Mouse (Mus musculus) heart, embryonic 10.5 days (tissue): ENCODE results near the gene Camk2d. TPM values are rescaled to one million over a fixed set of nuclear protein-coding genes. Genes with fewer than 3 reads are reported as not detected.

Source experiments
- DNase-seq: peaks from one replicate; pipeline ENCODE4 v3.0.0-alpha.2; 2017; ENCODE audit warnings: low spot score
- H3K27ac ChIP-seq: fragments of 300-500 bp; sonication (generic); 2 replicates; pipeline ENCODE4 v1.5.1; 2016; ENCODE audit warnings: mild to moderate bottlenecking
- H3K27me3 ChIP-seq: fragments of 300-500 bp; sonication (generic); 2 replicates; pipeline ENCODE4 v1.6.1; 2016; ENCODE audit warnings: mild to moderate bottlenecking; ENCODE audit not compliant: poor library complexity, insufficient read depth, severe bottlenecking
- H3K36me3 ChIP-seq: fragments of 300-500 bp; sonication (generic); 2 replicates; pipeline ENCODE4 v1.6.1; 2016; ENCODE audit warnings: mild to moderate bottlenecking, moderate library complexity
- H3K4me1 ChIP-seq: fragments of 300-500 bp; sonication (generic); 2 replicates; pipeline ENCODE4 v1.6.1; 2016; ENCODE audit warnings: mild to moderate bottlenecking
- H3K4me3 ChIP-seq: fragments of 300-500 bp; sonication (generic); 2 replicates; pipeline ENCODE4 v1.5.1; 2016; ENCODE audit warnings: mild to moderate bottlenecking, moderate library complexity
- H3K9me3 ChIP-seq: fragments of 300-500 bp; sonication (generic); 2 replicates; pipeline ENCODE4 v1.6.1; 2016; ENCODE audit warnings: mild to moderate bottlenecking, moderate library complexity
- WGBS: fragments of 180-500 bp; shearing (Covaris S2); methylation state at CpG from one replicate; pipeline ENCODE4 v1.1.7; 2016; 5-methylcytosine and 5-hydroxymethylcytosine counted together
- polyA plus RNA-seq: library from polyadenylated mRNA; unstranded; fragments of >200 nt; fragmentation: Nextera tagmentation; extraction: Ambion mirVana; gene quantifications from 2 replicates; pipeline ENCODE4 v1.2.1, GENCODE M21; 2016

The Camk2d gene
- polyA plus RNA-seq, 1 experiment from 2014 or later: 58.0 TPM

DNA sequence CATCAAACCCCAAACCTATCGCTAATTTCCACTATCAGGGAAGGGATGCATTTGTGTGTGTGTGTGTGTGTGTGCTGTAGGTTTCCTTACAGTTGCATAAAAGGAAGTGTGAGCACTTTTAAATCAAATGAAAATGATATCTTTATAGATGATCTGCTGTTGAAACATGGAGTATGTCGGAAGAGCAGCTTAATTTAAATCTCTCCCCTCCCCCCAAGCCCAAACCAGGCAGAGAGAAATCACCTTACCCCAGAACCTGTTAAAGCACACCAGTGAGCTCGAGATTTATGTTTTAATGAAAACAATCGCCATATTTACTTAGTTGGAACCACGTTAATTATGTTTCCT is 2.2 kb downstream of the Camk2d start:
- under 1% methylated on average over 5 of the region's 5 CpGs for WGBS
- no peaks in the 10 kb centered on the region for H3K27me3 ChIP-seq
- H3K36me3 ChIP-seq: peaks cover 23% of the 10 kb centered on the region
- 0 out of 2 replicates have a peak, but pooled peaks cover 3% of the 10 kb centered on the region for H3K4me1 ChIP-seq
- no peak for DNase-seq
- no peaks in the 10 kb centered on the region for H3K9me3 ChIP-seq
- peak overlapping the region; percentile 97 for H3K27ac ChIP-seq
- peak overlapping the region; percentile 84 for H3K4me3 ChIP-seq

DNA sequence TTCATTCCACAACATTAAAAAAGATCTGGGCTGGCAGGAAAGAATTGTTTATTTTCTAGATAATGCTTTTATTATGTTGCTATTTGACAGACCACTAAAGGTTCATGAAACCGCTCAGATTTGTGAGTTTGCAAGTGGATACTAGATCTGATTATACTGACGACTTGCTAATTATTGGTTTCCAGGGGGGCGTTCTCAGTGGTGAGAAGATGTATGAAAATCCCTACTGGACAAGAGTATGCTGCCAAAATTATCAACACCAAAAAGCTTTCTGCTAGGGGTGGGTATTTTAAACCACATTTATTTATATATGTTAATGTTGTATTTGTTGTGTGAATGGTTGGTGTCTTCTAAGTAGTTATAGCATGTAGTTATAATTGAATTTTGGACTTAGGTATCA is 2.8 kb downstream of the Camk2d start:
- Histone ChIP-seq H3K9me3 (no peaks in the 10 kb centered on the region), H3K27ac (no peak overlapping the region), H3K4me3 (peak overlapping the region; percentile 84), H3K4me1 (0 out of 2 replicates have a peak, but pooled peaks cover 3% of the 10 kb centered on the region), H3K27me3 (no peaks in the 10 kb centered on the region), H3K36me3 (peaks cover 23% of the 10 kb centered on the region)
- WGBS: 48% methylated on average over 3 of the region's 3 CpGs
- no peak for DNase-seq

- no peak for DNase-seq
- no peaks in the 10 kb centered on the region for H3K27me3 ChIP-seq
- no peak overlapping the region for H3K27ac ChIP-seq
- H3K4me3 ChIP-seq: peak overlapping the region; percentile 84; the same call in 1 of the 2 replicates
- H3K9me3 ChIP-seq: no peaks in the 10 kb centered on the region
- 0 out of 2 replicates have a peak, but pooled peaks cover 3% of the 10 kb centered on the region for H3K4me1 ChIP-seq
- WGBS: 76% methylated on average over 2 of the region's 2 CpGs
- peaks cover 23% of the 10 kb centered on the region for H3K36me3 ChIP-seq
Measured at GRCm38 (mm10) chr3:126599335-126599734, 3.2 kb downstream of the Camk2d start.

- Histone ChIP-seq H3K4me1 (0 out of 2 replicates have a peak, but pooled peaks cover 3% of the 10 kb centered on the region), H3K27ac (no peak overlapping the region), H3K9me3 (no peaks in the 10 kb centered on the region), H3K27me3 (no peaks in the 10 kb centered on the region), H3K36me3 (peaks cover 23% of the 10 kb centered on the region), H3K4me3 (no peak overlapping the region)
- DNase-seq: no peak
- 54% methylated on average over 10 of the region's 10 CpGs for WGBS
Measured at GRCm38 (mm10) chr3:126599936-126600335, 3.8 kb downstream of the Camk2d start.

- Histone ChIP-seq H3K4me1 (no peaks in the 10 kb centered on the region), H3K4me3 (no peak overlapping the region), H3K27me3 (no peaks in the 10 kb centered on the region), H3K9me3 (no peaks in the 10 kb centered on the region), H3K36me3 (peaks cover 23% of the 10 kb centered on the region), H3K27ac (no peak overlapping the region)
- no peak for DNase-seq
- WGBS: 42% methylated on average over 11 of the region's 11 CpGs
Measured at GRCm38 (mm10) chr3:126602772-126603171, 6.7 kb downstream of the Camk2d start.

- H3K4me1 ChIP-seq: peaks cover 9% of the 10 kb centered on the region
- H3K9me3 ChIP-seq: no peaks in the 10 kb centered on the region
- DNase-seq: no peak
- H3K4me3 ChIP-seq: no peak overlapping the region
- 73% methylated on average over 9 of the region's 9 CpGs for WGBS
- peaks cover 23% of the 10 kb centered on the region for H3K36me3 ChIP-seq
- no peak overlapping the region for H3K27ac ChIP-seq
- H3K27me3 ChIP-seq: no peaks in the 10 kb centered on the region
Measured at GRCm38 (mm10) chr3:126604656-126605434, 8.7 kb downstream of the Camk2d start.

GRCm38 (mm10) chr3:126609310-126609709 is 13.2 kb downstream of the Camk2d start:
- H3K9me3 ChIP-seq: no peaks in the 10 kb centered on the region
- no peak for DNase-seq
- no peaks in the 10 kb centered on the region for H3K36me3 ChIP-seq
- H3K4me1 ChIP-seq: peaks cover 50% of the 10 kb centered on the region
- WGBS: 59% methylated on average over 5 of the region's 5 CpGs
- peak overlapping the region; percentile 18 for H3K27ac ChIP-seq
- no peak overlapping the region for H3K4me3 ChIP-seq
- no peaks in the 10 kb centered on the region for H3K27me3 ChIP-seq

DNA sequence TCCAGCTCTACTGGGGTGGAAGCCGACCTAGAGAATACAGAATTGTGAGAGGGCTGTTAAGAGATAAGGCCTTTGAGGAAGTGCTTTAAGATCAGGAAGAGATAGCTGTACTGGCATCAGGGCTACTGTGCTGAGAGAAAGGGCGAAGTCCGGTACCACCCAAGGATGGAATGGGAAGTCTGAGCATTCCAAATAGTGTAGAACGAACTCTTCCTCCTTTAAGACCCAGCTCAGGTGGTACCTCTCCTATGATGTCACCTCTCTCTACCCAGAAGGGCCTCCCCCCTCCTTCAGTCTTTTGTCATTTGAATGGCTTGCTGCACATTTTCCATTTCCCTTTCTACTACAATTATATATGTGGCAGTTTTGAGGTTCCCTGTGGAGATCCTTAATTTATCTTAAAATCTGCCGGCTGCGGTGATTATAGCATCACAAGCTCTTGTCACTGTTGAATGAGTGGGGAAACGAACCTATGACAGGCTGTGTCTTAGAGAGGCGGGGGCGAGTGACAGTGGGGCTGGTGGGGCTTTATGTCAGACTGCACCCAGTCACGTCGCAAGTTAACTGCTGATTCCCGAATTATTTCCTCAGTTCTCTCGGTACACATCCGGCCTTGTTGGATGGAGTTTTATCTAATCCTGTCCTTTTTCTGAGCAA is 13.8 kb downstream of the Camk2d start:
- Histone ChIP-seq H3K27me3 (no peaks in the 10 kb centered on the region), H3K4me3 (no peak overlapping the region), H3K36me3 (no peaks in the 10 kb centered on the region), H3K4me1 (peaks cover 51% of the 10 kb centered on the region), H3K27ac (peak overlapping the region; percentile 73), H3K9me3 (no peaks in the 10 kb centered on the region)
- WGBS: 40% methylated on average over 14 of the region's 14 CpGs
- no peak for DNase-seq

- H3K4me1 ChIP-seq: peaks cover 51% of the 10 kb centered on the region
- H3K27ac ChIP-seq: peak overlapping the region; percentile 76
- H3K9me3 ChIP-seq: no peaks in the 10 kb centered on the region
- peaks cover 6% of the 10 kb centered on the region; the same call in 1 of the 2 replicates for H3K36me3 ChIP-seq
- WGBS: 3% methylated on average over 7 of the region's 7 CpGs
- peak overlapping the region; percentile 15; the same call in 1 of the 2 replicates for H3K4me3 ChIP-seq
- no peak for DNase-seq
- H3K27me3 ChIP-seq: no peaks in the 10 kb centered on the region
Measured at GRCm38 (mm10) chr3:126611624-126612023, 15.5 kb downstream of the Camk2d start.

DNA sequence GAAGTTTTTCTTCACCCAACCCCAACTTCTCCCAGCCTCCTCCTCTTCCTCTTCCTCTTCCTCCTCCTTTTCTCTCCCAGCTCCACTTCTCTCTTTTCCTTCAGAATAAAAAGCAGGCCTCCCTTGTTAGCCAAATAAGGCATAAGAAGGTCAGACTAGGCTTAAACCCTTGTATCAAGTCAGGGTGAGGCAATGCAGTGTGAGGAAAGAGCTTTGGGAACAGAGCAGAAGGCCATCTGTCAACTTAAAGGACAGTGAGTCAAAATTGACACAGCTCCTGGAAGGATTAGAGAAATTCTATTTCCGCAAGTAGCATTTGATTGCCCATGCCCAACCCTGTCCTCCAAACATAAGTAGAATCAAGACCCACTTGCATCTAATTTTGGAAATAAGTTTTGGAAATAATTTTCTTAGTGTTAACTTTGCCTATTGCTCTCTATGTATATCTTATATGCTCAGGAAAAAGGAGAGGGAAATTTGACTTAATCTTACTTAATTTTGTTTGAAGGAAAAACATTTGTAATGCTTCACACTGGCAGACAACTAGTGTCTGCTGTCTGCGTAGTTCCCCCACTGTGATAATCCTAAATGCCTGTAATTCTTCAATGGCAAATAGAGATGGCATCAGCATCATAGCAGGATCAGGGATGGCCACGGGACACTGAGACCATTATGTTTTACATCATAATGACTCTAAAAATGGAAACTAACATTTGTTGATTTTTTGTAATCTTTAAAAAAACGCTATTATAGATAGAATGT is 16.8 kb downstream of the Camk2d start:
- no peak overlapping the region for H3K4me3 ChIP-seq
- peak overlapping the region; percentile 73; the same call in 1 of the 2 replicates for H3K27ac ChIP-seq
- H3K27me3 ChIP-seq: no peaks in the 10 kb centered on the region
- WGBS: 42% methylated on average over 4 of the region's 4 CpGs
- H3K9me3 ChIP-seq: no peaks in the 10 kb centered on the region
- no peak for DNase-seq
- H3K4me1 ChIP-seq: peaks cover 55% of the 10 kb centered on the region
- peaks cover 11% of the 10 kb centered on the region; the same call in 1 of the 2 replicates for H3K36me3 ChIP-seq

DNA sequence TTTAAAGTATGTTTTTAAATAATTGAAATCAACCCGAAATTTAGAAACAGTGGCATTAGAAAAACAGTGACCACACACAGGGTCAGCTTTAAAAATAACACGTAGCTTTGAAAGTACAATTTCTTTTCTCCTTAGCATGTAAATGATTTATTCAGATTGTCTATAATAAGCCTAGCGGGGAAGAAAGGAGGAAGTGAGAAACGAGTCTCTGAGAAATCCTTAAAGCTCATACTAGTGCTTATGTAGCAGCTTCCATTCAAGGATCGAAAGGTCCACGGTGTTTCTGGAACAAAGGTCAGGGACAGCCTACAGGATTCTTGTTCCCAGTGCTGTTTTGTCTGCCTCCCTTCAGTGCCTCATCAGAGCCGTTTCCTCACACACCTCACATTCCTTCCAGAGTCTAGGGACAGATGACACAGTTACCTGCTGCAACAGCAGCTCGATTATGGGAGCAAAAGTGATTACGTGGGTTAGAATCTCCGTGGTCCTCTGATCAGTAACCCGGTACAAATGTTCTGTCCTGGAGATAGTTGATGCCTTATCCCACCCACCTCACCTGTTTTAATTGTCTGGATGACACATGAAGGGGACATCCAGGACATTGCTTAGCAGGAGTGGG is 17.5 kb downstream of the Camk2d start:
- DNase-seq: no peak
- Histone ChIP-seq H3K4me1 (peaks cover 55% of the 10 kb centered on the region), H3K27ac (0 out of 2 replicates have a peak overlapping the region, but pooled peaks have one; percentile 13), H3K9me3 (no peaks in the 10 kb centered on the region), H3K4me3 (no peak overlapping the region), H3K27me3 (no peaks in the 10 kb centered on the region), H3K36me3 (peaks cover 11% of the 10 kb centered on the region; the same call in 1 of the 2 replicates)
- 62% methylated on average over 11 of the region's 11 CpGs for WGBS

- Histone ChIP-seq H3K36me3 (peaks cover 23% of the 10 kb centered on the region; the same call in 1 of the 2 replicates), H3K4me1 (peaks cover 41% of the 10 kb centered on the region), H3K4me3 (no peak overlapping the region), H3K27me3 (no peaks in the 10 kb centered on the region), H3K27ac (no peak overlapping the region), H3K9me3 (no peaks in the 10 kb centered on the region)
- no peak for DNase-seq
- WGBS: 84% methylated on average over 6 of the region's 6 CpGs
Measured at GRCm38 (mm10) chr3:126615306-126615705, 19.2 kb downstream of the Camk2d start.
